In genomic region chr10:87492661-87493551, GRCm38 (mm10) we compare ENCODE assay signal across 10 mouse cellular contexts. TPM values are rescaled to one million over a fixed set of nuclear protein-coding genes. Genes with fewer than 3 reads are reported as not detected.
DNase-seq lines count a peak whose midpoint lies in the region; ATAC-seq and TF ChIP-seq lines count a peak whose summit lies in the region.
"Had no signal": no experiment of that assay in that cellular context is flagged by ENCODE, and none has a peak within 500 bp of the region (broad histone marks: within the 10 kb centered on the region; RNA-seq: fewer than 3 reads in every experiment).

No protein-coding gene starts in this region.

- no peak overlapping the region for H3K27ac ChIP-seq in lung, embryonic 14.5 days (ENCODE audit: low read depth)
- H3K27ac ChIP-seq in embryonic facial prominence, embryonic 10.5 days (replicated peaks), result peak overlapping the region; percentile 79
- no peak overlapping the region for H3K27ac ChIP-seq in limb, embryonic 14.5 days (replicated peaks; ENCODE audit: low read depth, low read length)
- peak overlapping the region; percentile 85 for H3K27ac ChIP-seq in neural tube, embryonic 15.5 days (replicated peaks)
- H3K27ac ChIP-seq: macrophage had no signal

- TF ChIP-seq CTCF in lung, embryonic 14.5 days (IDR thresholded peaks at IDR 0.05; ENCODE audit: low read depth), result no peak

- ATAC-seq in lung, embryonic 14.5 days (ENCODE audit: insufficient read depth), result peak; percentile 77
- peak; percentile 28 for ATAC-seq in limb, embryonic 14.5 days (ENCODE audit: low FRiP score, low read depth)
- ATAC-seq in neural tube, embryonic 15.5 days (ENCODE audit: low FRiP score), result peak; percentile 46

- H3K27me3 ChIP-seq in lung, embryonic 14.5 days (ENCODE audit: insufficient read depth, low read length), result peaks cover 88% of the 10 kb centered on the region
- H3K27me3 ChIP-seq in embryonic facial prominence, embryonic 10.5 days (replicated peaks; ENCODE audit: low read depth, poor library complexity, severe bottlenecking), result peaks cover 99% of the 10 kb centered on the region
- H3K27me3 ChIP-seq in limb, embryonic 14.5 days (ENCODE audit: control insufficient read depth, insufficient read depth, low read length), result peaks cover 80% of the 10 kb centered on the region
- peaks cover 18% of the 10 kb centered on the region; the same call in 1 of the 2 replicates for H3K27me3 ChIP-seq in neural tube, embryonic 15.5 days (replicated peaks)

- no peaks in the 10 kb centered on the region for H3K4me1 ChIP-seq in lung, embryonic 14.5 days (ENCODE audit: insufficient read depth)
- peaks cover 50% of the 10 kb centered on the region for H3K4me1 ChIP-seq in embryonic facial prominence, embryonic 10.5 days
- peaks cover 11% of the 10 kb centered on the region for H3K4me1 ChIP-seq in limb, embryonic 14.5 days (ENCODE audit: control insufficient read depth, insufficient read depth, low read length)
- peaks cover 50% of the 10 kb centered on the region for H3K4me1 ChIP-seq in neural tube, embryonic 15.5 days

- peak overlapping the region; percentile 97 for H3K4me2 ChIP-seq in lung, embryonic 14.5 days
- peak overlapping the region; percentile 98 for H3K4me2 ChIP-seq in limb, embryonic 14.5 days (replicated peaks; ENCODE audit: low read depth, low read length, severe bottlenecking)
- peak overlapping the region; percentile 94 for H3K4me2 ChIP-seq in neural tube, embryonic 15.5 days

- H3K36me3 ChIP-seq in lung, embryonic 14.5 days (ENCODE audit: insufficient read depth), result no peaks in the 10 kb centered on the region
- H3K36me3 ChIP-seq in embryonic facial prominence, embryonic 10.5 days (replicated peaks), result no peaks in the 10 kb centered on the region
- no peaks in the 10 kb centered on the region for H3K36me3 ChIP-seq in limb, embryonic 14.5 days (ENCODE audit: control insufficient read depth, insufficient read depth, low read length)
- no peaks in the 10 kb centered on the region for H3K36me3 ChIP-seq in neural tube, embryonic 15.5 days
- H3K36me3 ChIP-seq: G1E had no signal

- H3K4me3 ChIP-seq in lung, embryonic 14.5 days (ENCODE audit: low read depth, low read length), result peak overlapping the region; percentile 54
- H3K4me3 ChIP-seq in embryonic facial prominence, embryonic 10.5 days, result peak overlapping the region; percentile 74
- peak overlapping the region; percentile 50 for H3K4me3 ChIP-seq in limb, embryonic 14.5 days (replicated peaks; ENCODE audit: low read length)
- H3K4me3 ChIP-seq in neural tube, embryonic 15.5 days (replicated peaks), result peak overlapping the region; percentile 74

- WGBS in lung, embryonic 14.5 days, result under 1% methylated on average over 76 of the region's 90 CpGs
- under 1% methylated on average over 87 of the region's 90 CpGs for WGBS in embryonic facial prominence, embryonic 10.5 days
- under 1% methylated on average over 51 of the region's 90 CpGs for WGBS in limb, embryonic 14.5 days
- under 1% methylated on average over 87 of the region's 90 CpGs for WGBS in neural tube, embryonic 15.5 days

- H3K9me3 ChIP-seq in lung, embryonic 14.5 days (ENCODE audit: low read depth, low read length), result peaks cover 2% of the 10 kb centered on the region; the same call in 1 of the 2 replicates
- H3K9me3 ChIP-seq in embryonic facial prominence, embryonic 10.5 days, result peaks cover 5% of the 10 kb centered on the region; the same call in 1 of the 2 replicates
- H3K9me3 ChIP-seq in limb, embryonic 14.5 days (ENCODE audit: control insufficient read depth, low read length), result no peaks in the 10 kb centered on the region
- no peaks in the 10 kb centered on the region for H3K9me3 ChIP-seq in neural tube, embryonic 15.5 days (replicated peaks)

- DNase-seq in lung, embryonic 14.5 days, result peak; percentile 86
- no peak for DNase-seq in lung, adult 18-20 months
- peak; percentile 79 for DNase-seq in embryonic facial prominence, embryonic 10.5 days (ENCODE audit: low spot score)
- DNase-seq in heart, adult 8-10 months (ENCODE audit: low spot score), result peak; percentile 14
- DNase-seq in kidney, adult 8-10 months, result peak; percentile 51 to 69
- DNase-seq in limb, embryonic 14.5 days (ENCODE audit: low spot score), result peak; percentile 27
- no peak for DNase-seq in adipocyte (ENCODE audit: low spot score)

- no peak for TF ChIP-seq POLR2A in limb, embryonic 14.5 days (IDR thresholded peaks at IDR 0.05; ENCODE audit: borderline replicate concordance, extremely low read depth, insufficient read depth, insufficient read length)

- peak overlapping the region; percentile 46 for H3K9ac ChIP-seq in lung, embryonic 14.5 days
- peak overlapping the region; percentile 43 for H3K9ac ChIP-seq in limb, embryonic 14.5 days (ENCODE audit: low read depth, low read length, severe bottlenecking)
- peak overlapping the region; percentile 79 for H3K9ac ChIP-seq in neural tube, embryonic 15.5 days (replicated peaks)

RNA-seq across cellular contexts. Expression of gene Ascl1, which starts 0.6 kb away (rescaled TPM):
- polyA plus RNA-seq in lung, embryonic 14.5 days (2014; fragmentation: Nextera tagmentation; extraction: Ambion mirVana), result 3.3 and 4.1 TPM in 2 replicates
- polyA plus RNA-seq in embryonic facial prominence, embryonic 10.5 days (2016; fragmentation: Nextera tagmentation; extraction: Ambion mirVana), result 4.8 and 5.7 TPM in 2 replicates
- total RNA-seq in heart, adult 8-10 months (2022), result not detected
- polyA plus RNA-seq in limb, embryonic 14.5 days (2012; rRNA removed), result 0.40 and 0.55 TPM in 2 replicates
- 0.23 and 0.36 TPM in 2 replicates for polyA plus RNA-seq in limb, embryonic 14.5 days (2014; fragmentation: Nextera tagmentation; extraction: Ambion mirVana)
- 5.2 and 7.4 TPM in 2 replicates for polyA plus RNA-seq in neural tube, embryonic 15.5 days (2015; fragmentation: Nextera tagmentation; extraction: Ambion mirVana)
- total RNA-seq: G1E had no signal
- polyA plus RNA-seq: G1E, macrophage had no signal

RNA-seq across cellular contexts. Expression of gene Pah, which starts 28.7 kb away (rescaled TPM):
- polyA plus RNA-seq in lung, embryonic 14.5 days (2014; fragmentation: Nextera tagmentation; extraction: Ambion mirVana), result not detected in 2 replicates
- not detected in 2 replicates for polyA plus RNA-seq in embryonic facial prominence, embryonic 10.5 days (2016; fragmentation: Nextera tagmentation; extraction: Ambion mirVana)
- 10 to 100 TPM; 42.2 to 72.8 (median 45.1) TPM for total RNA-seq in heart, adult 8-10 months (2022)
- polyA plus RNA-seq in limb, embryonic 14.5 days (2012; rRNA removed), result not detected in 2 replicates
- polyA plus RNA-seq in limb, embryonic 14.5 days (2014; fragmentation: Nextera tagmentation; extraction: Ambion mirVana), result not detected in 2 replicates
- 0.36 TPM in 1 of 2 replicates, not detected in the other for polyA plus RNA-seq in neural tube, embryonic 15.5 days (2015; fragmentation: Nextera tagmentation; extraction: Ambion mirVana)
- total RNA-seq: G1E had no signal
- polyA plus RNA-seq: G1E, macrophage had no signal

Comparison
In these comparisons a context has a peak if more than half of its experiments do, and no peak if none do; other contexts are left out.
1. DNase-seq: peak in lung, embryonic 14.5 days (single experiment), embryonic facial prominence, embryonic 10.5 days (single experiment), heart, adult 8-10 months (single experiment), kidney, adult 8-10 months (2 of 2) and limb, embryonic 14.5 days (single experiment); none in lung, adult 18-20 months (0 of 2) and adipocyte (single experiment).
2. H3K27ac ChIP-seq: peak in embryonic facial prominence, embryonic 10.5 days (single experiment) and neural tube, embryonic 15.5 days (single experiment); none in lung, embryonic 14.5 days (single experiment) and limb, embryonic 14.5 days (single experiment).
3. Peak in every context shown above with its lines, with median percentiles within 50 percentile points of each other: ATAC-seq, H3K4me2 ChIP-seq, H3K4me3 ChIP-seq and H3K9ac ChIP-seq.